Mouse (Mus musculus) heart, embryonic 12.5 days (tissue): ENCODE data around the gene Dnajb8. TPM values are rescaled to one million over a fixed set of nuclear protein-coding genes. Genes with fewer than 3 reads are reported as not detected.

Experiments used
- ATAC-seq: fragments of 200-750 bp; cut with Nextera tagmentation; 2 replicates; pipeline ENCODE4 v1.8.0; 2017; ENCODE audit warnings: moderate TSS enrichment, moderate library complexity; ENCODE audit not compliant: insufficient number of reproducible peaks, low FRiP score
- H3K27ac ChIP-seq: fragments of 300-500 bp; sonication (generic); 2 replicates; pipeline ENCODE4 v1.5.1; 2016; ENCODE audit warnings: mild to moderate bottlenecking, moderate library complexity; ENCODE audit not compliant: poor library complexity, severe bottlenecking
- H3K27me3 ChIP-seq: fragments of 300-500 bp; sonication (generic); replicated peaks from 2 replicates; pipeline ENCODE4 v1.6.1; 2016; ENCODE audit warnings: mild to moderate bottlenecking, moderate library complexity
- H3K36me3 ChIP-seq: fragments of 300-500 bp; sonication (generic); 2 replicates; pipeline ENCODE4 v1.6.1; 2016; ENCODE audit warnings: mild to moderate bottlenecking, moderate library complexity
- H3K4me1 ChIP-seq: fragments of 300-500 bp; sonication (generic); replicated peaks from 2 replicates; pipeline ENCODE4 v1.6.1; 2016; ENCODE audit warnings: mild to moderate bottlenecking
- H3K4me2 ChIP-seq: fragments of 300-500 bp; sonication (generic); 2 replicates; pipeline ENCODE4 v1.6.1; 2016; ENCODE audit warnings: mild to moderate bottlenecking, moderate library complexity
- H3K4me3 ChIP-seq: fragments of 300-500 bp; sonication (generic); 2 replicates; pipeline ENCODE4 v1.5.1; 2016; ENCODE audit warnings: mild to moderate bottlenecking
- H3K9ac ChIP-seq: fragments of 300-500 bp; sonication (generic); 2 replicates; pipeline ENCODE4 v1.6.1; 2016; ENCODE audit warnings: mild to moderate bottlenecking, moderate library complexity
- H3K9me3 ChIP-seq: fragments of 300-500 bp; sonication (generic); replicated peaks from 2 replicates; pipeline ENCODE4 v1.6.1; 2016; ENCODE audit warnings: mild to moderate bottlenecking, moderate library complexity
- WGBS: fragments of 180-500 bp; shearing (Covaris S2); methylation state at CpG from one replicate; pipeline ENCODE4 v1.1.7; 2016; 5-methylcytosine and 5-hydroxymethylcytosine counted together
- polyA plus RNA-seq: library from polyadenylated mRNA; unstranded; fragments of >200 nt; fragmentation: Nextera tagmentation; extraction: Ambion mirVana; gene quantifications from 2 replicates; pipeline ENCODE4 v1.2.1, GENCODE M21; 2016

Gene Dnajb8
- polyA plus RNA-seq, 1 experiment from 2014 or later = not detected

- 0 out of 2 replicates have a peak, but pooled peaks cover 3% of the 10 kb centered on the region for H3K27me3 ChIP-seq
- no peak overlapping the region for H3K4me2 ChIP-seq
- no peak overlapping the region for H3K9ac ChIP-seq
- no peak overlapping the region for H3K4me3 ChIP-seq
- WGBS = 74% methylated on average over 3 of the region's 3 CpGs
- no peak for ATAC-seq
- no peaks in the 10 kb centered on the region; the same call in 1 of the 2 replicates for H3K36me3 ChIP-seq
- no peaks in the 10 kb centered on the region for H3K9me3 ChIP-seq
- no peak overlapping the region for H3K27ac ChIP-seq
- H3K4me1 ChIP-seq = peaks cover 16% of the 10 kb centered on the region
Measured at GRCm38 (mm10) chr6:88260645-88261044, 38.6 kb downstream of the Dnajb8 start.

GRCm38 (mm10) chr6:88262160-88262559, 40.1 kb downstream of the Dnajb8 start:
- Histone ChIP-seq H3K36me3 (no peaks in the 10 kb centered on the region; the same call in 1 of the 2 replicates), H3K9me3 (no peaks in the 10 kb centered on the region), H3K4me3 (no peak overlapping the region), H3K4me1 (peaks cover 3% of the 10 kb centered on the region), H3K27ac (no peak overlapping the region), H3K9ac (no peak overlapping the region), H3K4me2 (no peak overlapping the region), H3K27me3 (0 out of 2 replicates have a peak, but pooled peaks cover 3% of the 10 kb centered on the region)
- ATAC-seq = no peak
- WGBS = 70% methylated on average over 9 of the region's 9 CpGs

GRCm38 (mm10) chr6:88265355-88265754, 43.3 kb downstream of the Dnajb8 start:
- WGBS = 77% methylated on average over 1 of the region's 1 CpGs
- no peaks in the 10 kb centered on the region for H3K36me3 ChIP-seq
- H3K4me1 ChIP-seq = peaks cover 16% of the 10 kb centered on the region
- ATAC-seq = no peak
- H3K4me2 ChIP-seq = no peak overlapping the region
- no peak overlapping the region for H3K4me3 ChIP-seq
- no peak overlapping the region for H3K9ac ChIP-seq
- H3K27ac ChIP-seq = no peak overlapping the region
- no peaks in the 10 kb centered on the region for H3K9me3 ChIP-seq
- H3K27me3 ChIP-seq = 0 out of 2 replicates have a peak, but pooled peaks cover 3% of the 10 kb centered on the region

- no peak overlapping the region for H3K9ac ChIP-seq
- H3K27me3 ChIP-seq = 0 out of 2 replicates have a peak, but pooled peaks cover 3% of the 10 kb centered on the region
- H3K36me3 ChIP-seq = no peaks in the 10 kb centered on the region
- H3K4me3 ChIP-seq = no peak overlapping the region
- 69% methylated on average over 3 of the region's 3 CpGs for WGBS
- peaks cover 16% of the 10 kb centered on the region for H3K4me1 ChIP-seq
- H3K27ac ChIP-seq = no peak overlapping the region
- H3K9me3 ChIP-seq = no peaks in the 10 kb centered on the region
- no peak for ATAC-seq
- H3K4me2 ChIP-seq = no peak overlapping the region
Measured at GRCm38 (mm10) chr6:88266055-88266454, 44.0 kb downstream of the Dnajb8 start.

- Histone ChIP-seq H3K9me3 (no peaks in the 10 kb centered on the region), H3K27ac (no peak overlapping the region), H3K4me2 (no peak overlapping the region), H3K9ac (no peak overlapping the region), H3K4me3 (no peak overlapping the region), H3K27me3 (0 out of 2 replicates have a peak, but pooled peaks cover 3% of the 10 kb centered on the region), H3K4me1 (peaks cover 16% of the 10 kb centered on the region), H3K36me3 (no peaks in the 10 kb centered on the region)
- 58% methylated on average over 3 of the region's 3 CpGs for WGBS
- ATAC-seq = no peak
Measured at GRCm38 (mm10) chr6:88267068-88267467, 45.0 kb downstream of the Dnajb8 start.

GRCm38 (mm10) chr6:88267970-88268369, 45.9 kb downstream of the Dnajb8 start:
- H3K36me3 ChIP-seq = no peaks in the 10 kb centered on the region
- no peaks in the 10 kb centered on the region for H3K27me3 ChIP-seq
- H3K9me3 ChIP-seq = no peaks in the 10 kb centered on the region
- H3K27ac ChIP-seq = no peak overlapping the region
- WGBS = 50% methylated on average over 2 of the region's 2 CpGs
- H3K4me2 ChIP-seq = no peak overlapping the region
- peaks cover 16% of the 10 kb centered on the region for H3K4me1 ChIP-seq
- H3K4me3 ChIP-seq = no peak overlapping the region
- ATAC-seq = no peak
- H3K9ac ChIP-seq = no peak overlapping the region

GRCm38 (mm10) chr6:88274623-88275022, 52.6 kb downstream of the Dnajb8 start:
- no peaks in the 10 kb centered on the region for H3K9me3 ChIP-seq
- H3K27me3 ChIP-seq = no peaks in the 10 kb centered on the region
- H3K9ac ChIP-seq = no peak overlapping the region
- no peak overlapping the region for H3K4me2 ChIP-seq
- no peaks in the 10 kb centered on the region for H3K36me3 ChIP-seq
- H3K4me1 ChIP-seq = no peaks in the 10 kb centered on the region
- WGBS = 87% methylated on average over 6 of the region's 6 CpGs
- no peak overlapping the region for H3K27ac ChIP-seq
- ATAC-seq = no peak
- no peak overlapping the region for H3K4me3 ChIP-seq

- Histone ChIP-seq H3K4me2 (no peak overlapping the region), H3K27me3 (no peaks in the 10 kb centered on the region), H3K36me3 (no peaks in the 10 kb centered on the region), H3K27ac (no peak overlapping the region), H3K4me1 (no peaks in the 10 kb centered on the region), H3K9ac (no peak overlapping the region), H3K4me3 (no peak overlapping the region), H3K9me3 (no peaks in the 10 kb centered on the region)
- 77% methylated on average over 4 of the region's 4 CpGs for WGBS
- ATAC-seq = no peak
Measured at GRCm38 (mm10) chr6:88276221-88276620, 54.2 kb downstream of the Dnajb8 start.

GRCm38 (mm10) chr6:88277242-88277641, 55.2 kb downstream of the Dnajb8 start:
- H3K9ac ChIP-seq = no peak overlapping the region
- H3K4me3 ChIP-seq = no peak overlapping the region
- no peak overlapping the region for H3K27ac ChIP-seq
- no peaks in the 10 kb centered on the region for H3K27me3 ChIP-seq
- no peaks in the 10 kb centered on the region for H3K9me3 ChIP-seq
- no peaks in the 10 kb centered on the region for H3K4me1 ChIP-seq
- no peaks in the 10 kb centered on the region for H3K36me3 ChIP-seq
- WGBS = 89% methylated on average over 4 of the region's 4 CpGs
- no peak for ATAC-seq
- no peak overlapping the region for H3K4me2 ChIP-seq

GRCm38 (mm10) chr6:88278141-88278540, 56.1 kb downstream of the Dnajb8 start:
- H3K9ac ChIP-seq = no peak overlapping the region
- H3K4me2 ChIP-seq = no peak overlapping the region
- H3K27ac ChIP-seq = no peak overlapping the region
- no peak for ATAC-seq
- no peaks in the 10 kb centered on the region for H3K36me3 ChIP-seq
- no peaks in the 10 kb centered on the region for H3K9me3 ChIP-seq
- H3K4me1 ChIP-seq = no peaks in the 10 kb centered on the region
- H3K4me3 ChIP-seq = no peak overlapping the region
- 84% methylated on average over 2 of the region's 2 CpGs for WGBS
- no peaks in the 10 kb centered on the region for H3K27me3 ChIP-seq

GRCm38 (mm10) chr6:88290129-88290766, 68.2 kb downstream of the Dnajb8 start:
- H3K4me2 ChIP-seq = no peak overlapping the region
- H3K9ac ChIP-seq = no peak overlapping the region
- H3K27ac ChIP-seq = no peak overlapping the region
- no peaks in the 10 kb centered on the region for H3K36me3 ChIP-seq
- ATAC-seq = no peak
- 82% methylated on average over 6 of the region's 6 CpGs for WGBS
- no peaks in the 10 kb centered on the region for H3K9me3 ChIP-seq
- H3K4me3 ChIP-seq = no peak overlapping the region
- no peaks in the 10 kb centered on the region for H3K4me1 ChIP-seq
- no peaks in the 10 kb centered on the region for H3K27me3 ChIP-seq
